Mouse (Mus musculus) erythroblast, embryonic 14.5 days (primary cell): Measurements from ENCODE around the gene Dlg2.

Source experiments
- GATA1 ChIP-seq: IDR thresholded peaks from 2 replicates; pipeline ENCODE4 v1.6.1; 2012; ENCODE audit warnings: low read length, inconsistent platforms, mixed read lengths
- TAL1 ChIP-seq: IDR thresholded peaks from 3 replicates; pipeline ENCODE4 v1.6.1; 2012; ENCODE audit warnings: low read length, inconsistent platforms, mixed read lengths

- TF ChIP-seq TAL1 (no peak), GATA1 (no peak)
Measured at GRCm38 (mm10) chr7:92197621-92198020, 1721.1 kb downstream of the Dlg2 start.
